Comparison of ENCODE assay signal across 10 mouse cellular contexts in the genomic region with DNA sequence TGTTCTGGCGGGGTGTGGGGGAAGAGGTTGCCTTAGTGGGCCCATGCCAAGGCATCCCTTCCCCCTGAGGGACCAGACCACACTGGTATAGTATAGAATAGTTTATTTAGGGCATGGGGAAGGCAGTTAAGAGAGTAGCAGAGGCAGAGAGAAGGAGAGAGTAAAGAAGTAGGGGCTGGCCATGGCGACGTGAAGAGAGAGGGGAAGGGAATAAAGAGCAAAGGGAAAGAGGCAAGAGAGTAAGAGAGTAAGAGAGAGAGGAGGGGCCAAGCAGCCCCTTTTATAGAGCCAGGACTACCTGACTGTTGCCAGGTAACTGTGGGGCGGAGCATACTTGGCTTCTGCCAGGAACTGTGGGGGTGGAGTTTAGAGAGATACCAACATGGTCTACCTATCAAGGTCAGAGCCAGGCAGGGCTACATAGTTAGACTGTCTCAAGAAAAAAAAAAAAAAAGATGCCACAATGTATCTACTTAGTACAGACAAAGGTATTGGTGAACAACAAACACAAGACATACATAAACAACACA. TPM values are rescaled to one million over a fixed set of nuclear protein-coding genes. Genes with fewer than 3 reads are reported as not detected.
DNase-seq lines count a peak whose midpoint lies in the region; ATAC-seq and TF ChIP-seq lines count a peak whose summit lies in the region.
"Had no signal": no experiment of that assay in that cellular context is flagged by ENCODE, and none has a peak within 500 bp of the region (broad histone marks: within the 10 kb centered on the region; RNA-seq: fewer than 3 reads in every experiment).

No protein-coding gene starts in this region.

- TF ChIP-seq POLR2A in myocyte (IDR thresholded peaks at IDR 0.05; ENCODE audit: insufficient read length, low read depth) = no peak

- H3K9ac ChIP-seq in liver, postnatal 0 days (replicated peaks) = no peak overlapping the region
- no peak overlapping the region for H3K9ac ChIP-seq in forebrain, embryonic 14.5 days (ENCODE audit: low read length)
- H3K9ac ChIP-seq: embryonic facial prominence, embryonic 15.5 days had no signal

- DNase-seq in liver = peak; percentile 44
- no peak for DNase-seq in liver, postnatal 0 days
- no peak for DNase-seq in forebrain, embryonic 14.5 days (ENCODE audit: low spot score)
- DNase-seq in kidney, postnatal 14 days = peak; percentile 27
- DNase-seq in frontal cortex, postnatal 25 days (ENCODE audit: low spot score in 2 of 2) = no peak
- no peak for DNase-seq in layer of hippocampus, postnatal 10 days (ENCODE audit: low spot score in 2 of 2)
- DNase-seq in right cerebral cortex, adult 18-20 months = no peak
- DNase-seq: lung, postnatal 10 days had no signal

- peaks cover 8% of the 10 kb centered on the region; the same call in 1 of the 2 replicates for H3K4me1 ChIP-seq in liver, postnatal 0 days (ENCODE audit: insufficient read depth)
- H3K4me1 ChIP-seq in forebrain, embryonic 14.5 days (ENCODE audit: control insufficient read depth, insufficient read depth, low read length) = peaks cover 5% of the 10 kb centered on the region

- TF ChIP-seq EP300 in liver, postnatal 0 days (IDR thresholded peaks at IDR 0.05; ENCODE audit: low read depth) = no peak

- no peaks in the 10 kb centered on the region for H3K9me3 ChIP-seq in liver, postnatal 0 days (ENCODE audit: low read length)
- no peaks in the 10 kb centered on the region for H3K9me3 ChIP-seq in forebrain, embryonic 14.5 days (replicated peaks; ENCODE audit: control insufficient read depth, low read length)
- H3K9me3 ChIP-seq: embryonic facial prominence, embryonic 15.5 days had no signal

- H3K36me3 ChIP-seq in liver, postnatal 0 days (replicated peaks; ENCODE audit: insufficient read depth, low read length) = peaks cover 22% of the 10 kb centered on the region
- H3K36me3 ChIP-seq in forebrain, embryonic 14.5 days (ENCODE audit: control insufficient read depth, insufficient read depth, low read length) = peaks cover 27% of the 10 kb centered on the region
- peaks cover 12% of the 10 kb centered on the region for H3K36me3 ChIP-seq in myocyte (ENCODE audit: control insufficient read depth, insufficient read depth)

- ATAC-seq in liver, postnatal 0 days = no peak
- ATAC-seq in forebrain, embryonic 14.5 days = peak; percentile 19

- H3K4me3 ChIP-seq in liver, postnatal 0 days (ENCODE audit: low read depth, low read length) = no peak overlapping the region
- peak overlapping the region; percentile 79; the same call in 1 of the 2 replicates for H3K4me3 ChIP-seq in forebrain, embryonic 14.5 days (ENCODE audit: low read depth, low read length)
- H3K4me3 ChIP-seq in myocyte = peak overlapping the region; percentile 86

- no peak overlapping the region for H3ac ChIP-seq in myocyte (ENCODE audit: control insufficient read depth, insufficient read length)

- no peak overlapping the region for H3K27ac ChIP-seq in liver, postnatal 0 days (ENCODE audit: low read depth)
- H3K27ac ChIP-seq in forebrain, embryonic 14.5 days (ENCODE audit: low read depth, low read length) = no peak overlapping the region

- H3K4me2 ChIP-seq in liver, postnatal 0 days (ENCODE audit: low read depth, low read length) = no peak overlapping the region
- H3K4me2 ChIP-seq in forebrain, embryonic 14.5 days (ENCODE audit: low read length) = peak overlapping the region; percentile 86; the same call in 1 of the 2 replicates
- H3K4me2 ChIP-seq in myocyte (ENCODE audit: low read depth) = no peak overlapping the region

- H3K27me3 ChIP-seq in liver, postnatal 0 days (ENCODE audit: insufficient read depth, low read length) = no peaks in the 10 kb centered on the region
- H3K27me3 ChIP-seq in forebrain, embryonic 14.5 days (replicated peaks; ENCODE audit: control insufficient read depth, insufficient read depth, low read length) = no peaks in the 10 kb centered on the region
- no peaks in the 10 kb centered on the region for H3K27me3 ChIP-seq in myocyte (ENCODE audit: control insufficient read depth, insufficient read depth, insufficient read length)
- H3K27me3 ChIP-seq: embryonic facial prominence, embryonic 15.5 days had no signal

- WGBS in liver, postnatal 0 days (ENCODE audit: insufficient replicate concordance) = 78% methylated on average over 4 of the region's 4 CpGs
- WGBS in forebrain, embryonic 14.5 days = 79% methylated on average over 4 of the region's 4 CpGs

- H3K79me2 ChIP-seq in myocyte (ENCODE audit: control insufficient read depth, insufficient read depth) = peaks cover 17% of the 10 kb centered on the region

- no peak for TF ChIP-seq CTCF in liver, postnatal 0 days (IDR thresholded peaks at IDR 0.05; ENCODE audit: low read depth)

TF ChIP-seq in myocyte, 11 proteins besides CTCF, POLR2A, EP300 and RAD21:
- no peak for TF ChIP-seq REST (IDR thresholded peaks at IDR 0.05; ENCODE audit: insufficient read depth, insufficient read length)
- TF ChIP-seq MAX (IDR thresholded peaks at IDR 0.05; ENCODE audit: low read depth) = no peak
- TF ChIP-seq MYOD1 (IDR thresholded peaks at IDR 0.05; ENCODE audit: control insufficient read depth in 1 of 3, insufficient read length in 2 of 3, low read depth in 2 of 3) = no peak
- no peak for TF ChIP-seq MYOG (IDR thresholded peaks at IDR 0.05; ENCODE audit: control insufficient read depth in 1 of 3, insufficient read depth in 1 of 3, insufficient read length in 2 of 3, low read depth in 2 of 3)
- TF ChIP-seq CEBPB (IDR thresholded peaks at IDR 0.05; ENCODE audit: insufficient read depth, poor library complexity, severe bottlenecking) = no peak
- TF ChIP-seq USF1 (IDR thresholded peaks at IDR 0.05; ENCODE audit: low read depth) = no peak
- TF ChIP-seq TCF3 (IDR thresholded peaks at IDR 0.05; ENCODE audit: insufficient read length, low read depth) = no peak

RNA-seq across cellular contexts. Expression of a gene that starts 7.7 kb away (rescaled TPM):
- polyA plus RNA-seq in liver, postnatal 0 days (2015; fragmentation: Nextera tagmentation; extraction: Ambion mirVana) = 5.4 and 6.4 TPM in 2 replicates
- polyA plus RNA-seq in forebrain, embryonic 14.5 days (2014; fragmentation: Nextera tagmentation; extraction: Ambion mirVana) = 10.4 and 12.2 TPM in 2 replicates
- 23.1 TPM for polyA plus RNA-seq in myocyte (2012; fragmentation: generic; extraction: Trizol)
- total RNA-seq in layer of hippocampus, postnatal 10 days (2021) = 10 to 100 TPM; 23.1 to 23.8 TPM

RNA-seq across cellular contexts. Expression of a gene that starts 18.5 kb away (rescaled TPM):
- 45.1 and 46.6 TPM in 2 replicates for polyA plus RNA-seq in liver, postnatal 0 days (2015; fragmentation: Nextera tagmentation; extraction: Ambion mirVana)
- polyA plus RNA-seq in forebrain, embryonic 14.5 days (2014; fragmentation: Nextera tagmentation; extraction: Ambion mirVana) = 66.6 and 70.4 TPM in 2 replicates
- polyA plus RNA-seq in myocyte (2012; fragmentation: generic; extraction: Trizol) = 200 TPM
- 100 to 1,000 TPM; 127 to 128 TPM for total RNA-seq in layer of hippocampus, postnatal 10 days (2021)

RNA-seq across cellular contexts. Expression of a gene that starts 21.1 kb away (rescaled TPM):
- 5.0 and 5.3 TPM in 2 replicates for polyA plus RNA-seq in liver, postnatal 0 days (2015; fragmentation: Nextera tagmentation; extraction: Ambion mirVana)
- 34.3 and 42.5 TPM in 2 replicates for polyA plus RNA-seq in forebrain, embryonic 14.5 days (2014; fragmentation: Nextera tagmentation; extraction: Ambion mirVana)
- polyA plus RNA-seq in myocyte (2012; fragmentation: generic; extraction: Trizol) = 13.5 TPM
- total RNA-seq in layer of hippocampus, postnatal 10 days (2021) = 10 to 100 TPM; 61.9 to 82.4 TPM

RNA-seq across cellular contexts. Expression of a gene that starts 30.8 kb away (rescaled TPM):
- polyA plus RNA-seq in liver, postnatal 0 days (2015; fragmentation: Nextera tagmentation; extraction: Ambion mirVana) = 16.2 and 16.7 TPM in 2 replicates
- polyA plus RNA-seq in forebrain, embryonic 14.5 days (2014; fragmentation: Nextera tagmentation; extraction: Ambion mirVana) = 92.9 and 105 TPM in 2 replicates
- 27.8 TPM for polyA plus RNA-seq in myocyte (2012; fragmentation: generic; extraction: Trizol)
- 10 to 100 TPM; 51.5 to 59.9 TPM for total RNA-seq in layer of hippocampus, postnatal 10 days (2021)

RNA-seq across cellular contexts. Expression of a gene that starts 42.8 kb away (rescaled TPM):
- polyA plus RNA-seq in liver, postnatal 0 days (2015; fragmentation: Nextera tagmentation; extraction: Ambion mirVana) = 9.8 and 11.7 TPM in 2 replicates
- polyA plus RNA-seq in forebrain, embryonic 14.5 days (2014; fragmentation: Nextera tagmentation; extraction: Ambion mirVana) = 25.4 and 29.9 TPM in 2 replicates
- 8.7 TPM for polyA plus RNA-seq in myocyte (2012; fragmentation: generic; extraction: Trizol)
- 10 to 100 TPM; 49.4 to 55.2 TPM for total RNA-seq in layer of hippocampus, postnatal 10 days (2021)

Comparison
In these comparisons a context has a peak if more than half of its experiments do, and no peak if none do; other contexts are left out.
1. DNase-seq: peak in liver (single experiment) and kidney, postnatal 14 days (single experiment); none in liver, postnatal 0 days (single experiment), forebrain, embryonic 14.5 days (single experiment), frontal cortex, postnatal 25 days (0 of 2), layer of hippocampus, postnatal 10 days (0 of 2) and right cerebral cortex, adult 18-20 months (single experiment).